14 mouse cellular contexts compared by ENCODE assay signal in the genomic region with DNA sequence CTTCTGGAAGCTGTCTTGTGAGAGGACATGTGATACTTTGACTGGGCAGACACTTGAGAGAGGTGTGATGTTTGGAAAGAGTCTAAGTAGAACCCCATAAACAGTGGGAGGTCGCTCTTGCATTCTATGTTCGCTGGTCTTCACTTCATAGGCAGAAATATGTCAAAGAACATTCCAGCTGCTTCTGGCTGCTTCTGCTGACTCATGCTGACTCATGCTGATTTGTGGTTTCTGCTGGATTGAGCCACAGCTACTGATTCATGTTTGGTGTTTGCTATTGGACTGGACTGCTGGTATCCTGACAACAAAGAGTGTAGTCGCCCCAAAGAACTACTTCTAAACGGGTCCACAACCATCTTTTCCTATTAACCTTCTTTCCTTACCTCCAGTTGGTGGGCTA. TPM values are rescaled to one million over a fixed set of nuclear protein-coding genes. Genes with fewer than 3 reads are reported as not detected.
DNase-seq lines count a peak whose midpoint lies in the region; ATAC-seq and TF ChIP-seq lines count a peak whose summit lies in the region.
"Had no signal": no experiment of that assay in that cellular context is flagged by ENCODE, and none has a peak within 500 bp of the region (broad histone marks: within the 10 kb centered on the region; RNA-seq: fewer than 3 reads in every experiment).

No protein-coding gene starts in this region.

- H3K9me3 ChIP-seq in stomach, postnatal 0 days (ENCODE audit: control insufficient read depth, low read length): no peaks in the 10 kb centered on the region
- H3K9me3 ChIP-seq in midbrain, embryonic 14.5 days (ENCODE audit: control insufficient read depth, low read length): no peaks in the 10 kb centered on the region
- H3K9me3 ChIP-seq: forebrain, embryonic 15.5 days; hindbrain, embryonic 13.5 days had no signal

- WGBS in stomach, postnatal 0 days: 69% methylated on average over 4 of the region's 4 CpGs
- 89% methylated on average over 4 of the region's 4 CpGs for WGBS in midbrain, embryonic 14.5 days

- no peak for TF ChIP-seq EP300 in stomach, postnatal 0 days (optimal IDR thresholded peaks at IDR 0.05)

- H3K4me2 ChIP-seq in stomach, postnatal 0 days (replicated peaks; ENCODE audit: low read depth): no peak overlapping the region
- no peak overlapping the region for H3K4me2 ChIP-seq in midbrain, embryonic 14.5 days (ENCODE audit: low read length)
- H3K4me2 ChIP-seq: forebrain, embryonic 15.5 days; hindbrain, embryonic 13.5 days had no signal

- H3K27me3 ChIP-seq in stomach, postnatal 0 days (ENCODE audit: control insufficient read depth, insufficient read depth, low read length): no peaks in the 10 kb centered on the region
- H3K27me3 ChIP-seq in midbrain, embryonic 14.5 days (ENCODE audit: control insufficient read depth, insufficient read depth, low read length): no peaks in the 10 kb centered on the region
- H3K27me3 ChIP-seq: forebrain, embryonic 15.5 days; hindbrain, embryonic 13.5 days had no signal

- H3K4me3 ChIP-seq in stomach, postnatal 0 days (ENCODE audit: low read depth, low read length): no peak overlapping the region
- H3K4me3 ChIP-seq in midbrain, embryonic 14.5 days (replicated peaks; ENCODE audit: low read depth, low read length): no peak overlapping the region
- H3K4me3 ChIP-seq: forebrain, embryonic 15.5 days; hindbrain, embryonic 13.5 days; left cerebral cortex, adult 2 months had no signal

- H3K27ac ChIP-seq in stomach, postnatal 0 days (replicated peaks): no peak overlapping the region
- H3K27ac ChIP-seq in midbrain, embryonic 14.5 days (replicated peaks; ENCODE audit: low read depth, low read length): no peak overlapping the region
- H3K27ac ChIP-seq: forebrain, embryonic 15.5 days; hindbrain, embryonic 13.5 days; left cerebral cortex, adult 2 months had no signal

- H3K9ac ChIP-seq in stomach, postnatal 0 days (ENCODE audit: low read length): no peak overlapping the region
- H3K9ac ChIP-seq in midbrain, embryonic 14.5 days (replicated peaks; ENCODE audit: low read length): no peak overlapping the region
- H3K9ac ChIP-seq: forebrain, embryonic 15.5 days; hindbrain, embryonic 13.5 days had no signal

- TF ChIP-seq CTCF in stomach, postnatal 0 days (IDR thresholded peaks at IDR 0.05; ENCODE audit: low read depth): no peak

- H3K36me3 ChIP-seq in stomach, postnatal 0 days (ENCODE audit: control insufficient read depth, insufficient read depth, low read length): no peaks in the 10 kb centered on the region
- no peaks in the 10 kb centered on the region for H3K36me3 ChIP-seq in midbrain, embryonic 14.5 days (ENCODE audit: control insufficient read depth, insufficient read depth, low read length)
- H3K36me3 ChIP-seq: forebrain, embryonic 15.5 days; hindbrain, embryonic 13.5 days had no signal

- H3K4me1 ChIP-seq in stomach, postnatal 0 days (replicated peaks; ENCODE audit: control insufficient read depth, insufficient read depth): no peaks in the 10 kb centered on the region
- no peaks in the 10 kb centered on the region for H3K4me1 ChIP-seq in midbrain, embryonic 14.5 days (ENCODE audit: control insufficient read depth, insufficient read depth, low read length)
- H3K4me1 ChIP-seq: hindbrain, embryonic 13.5 days had no signal

- ATAC-seq in stomach, postnatal 0 days (ENCODE audit: low FRiP score, low TSS enrichment): 0 out of 2 replicates have a peak, but pooled peaks have one; percentile 26
- no peak for ATAC-seq in midbrain, embryonic 14.5 days (ENCODE audit: low FRiP score, low TSS enrichment)
- ATAC-seq: forebrain, embryonic 15.5 days had no signal

- peak; percentile 61 for DNase-seq in spleen, adult 12 weeks (ENCODE audit: low spot score)
- no peak for DNase-seq in spleen, adult 18-20 months
- DNase-seq in adrenal gland, adult 18-20 months (ENCODE audit: low spot score in 2 of 2): peak; percentile 79 to 88
- DNase-seq in fibroblast of lung, adult 2 months (ENCODE audit: low read depth): peak; percentile 78
- peak; percentile 31 for DNase-seq in stomach, postnatal 0 days (ENCODE audit: low spot score)
- no peak for DNase-seq in midbrain, embryonic 14.5 days
- no peak for DNase-seq in right cerebral cortex, postnatal 36 days (ENCODE audit: low spot score in 2 of 2)
- DNase-seq in urinary bladder, adult 2 months (ENCODE audit: low spot score): no peak
- DNase-seq: embryo, embryonic 11 days; kidney, postnatal 10 days; lung, adult 18-20 months had no signal

RNA-seq across cellular contexts. Expression of a gene that starts 20.0 kb away (rescaled TPM):
- 100 to 1,000 TPM; 205 to 414 TPM for total RNA-seq in adrenal gland, adult 18-20 months (2021)
- polyA plus RNA-seq in stomach, postnatal 0 days (2015; fragmentation: Nextera tagmentation; extraction: Ambion mirVana): 30.9 and 35.9 TPM in 2 replicates
- 32.0 and 33.8 TPM in 2 replicates for polyA plus RNA-seq in midbrain, embryonic 14.5 days (2014; fragmentation: Nextera tagmentation; extraction: Ambion mirVana)
- 87.1 and 91.2 TPM in 2 replicates for polyA plus RNA-seq in urinary bladder, adult 2 months (2012; rRNA removed)

RNA-seq across cellular contexts. Expression of a gene that starts 28.0 kb away (rescaled TPM):
- 1 to 10 TPM; 1.2 to 1.5 TPM for total RNA-seq in adrenal gland, adult 18-20 months (2021)
- polyA plus RNA-seq in stomach, postnatal 0 days (2015; fragmentation: Nextera tagmentation; extraction: Ambion mirVana): 26.6 and 29.0 TPM in 2 replicates
- 17.8 and 32.5 TPM in 2 replicates for polyA plus RNA-seq in midbrain, embryonic 14.5 days (2014; fragmentation: Nextera tagmentation; extraction: Ambion mirVana)
- polyA plus RNA-seq in urinary bladder, adult 2 months (2012; rRNA removed): 5.0 and 5.5 TPM in 2 replicates

RNA-seq across cellular contexts. Expression of a gene that starts 58.4 kb away (rescaled TPM):
- 10 to 100 TPM; 37.4 to 39.4 TPM for total RNA-seq in adrenal gland, adult 18-20 months (2021)
- 3.7 and 3.8 TPM in 2 replicates for polyA plus RNA-seq in stomach, postnatal 0 days (2015; fragmentation: Nextera tagmentation; extraction: Ambion mirVana)
- polyA plus RNA-seq in midbrain, embryonic 14.5 days (2014; fragmentation: Nextera tagmentation; extraction: Ambion mirVana): 2.0 and 5.2 TPM in 2 replicates
- polyA plus RNA-seq in urinary bladder, adult 2 months (2012; rRNA removed): 10.2 and 12.4 TPM in 2 replicates

Comparison
In these comparisons a context has a peak if more than half of its experiments do, and no peak if none do; other contexts are left out.
1. DNase-seq: peak in spleen, adult 12 weeks (single experiment), adrenal gland, adult 18-20 months (2 of 2), fibroblast of lung, adult 2 months (single experiment) and stomach, postnatal 0 days (single experiment); none in spleen, adult 18-20 months (0 of 2), midbrain, embryonic 14.5 days (single experiment), right cerebral cortex, postnatal 36 days (0 of 2) and urinary bladder, adult 2 months (single experiment).